Mouse (Mus musculus): ENCODE results near the gene Col19a1. TPM values are rescaled to one million over a fixed set of nuclear protein-coding genes. Genes with fewer than 3 reads are reported as not detected.

The Col19a1 gene
- total RNA-seq, 2 experiments from 2014 or later, result 33.8 to 39.0 TPM

DNA sequence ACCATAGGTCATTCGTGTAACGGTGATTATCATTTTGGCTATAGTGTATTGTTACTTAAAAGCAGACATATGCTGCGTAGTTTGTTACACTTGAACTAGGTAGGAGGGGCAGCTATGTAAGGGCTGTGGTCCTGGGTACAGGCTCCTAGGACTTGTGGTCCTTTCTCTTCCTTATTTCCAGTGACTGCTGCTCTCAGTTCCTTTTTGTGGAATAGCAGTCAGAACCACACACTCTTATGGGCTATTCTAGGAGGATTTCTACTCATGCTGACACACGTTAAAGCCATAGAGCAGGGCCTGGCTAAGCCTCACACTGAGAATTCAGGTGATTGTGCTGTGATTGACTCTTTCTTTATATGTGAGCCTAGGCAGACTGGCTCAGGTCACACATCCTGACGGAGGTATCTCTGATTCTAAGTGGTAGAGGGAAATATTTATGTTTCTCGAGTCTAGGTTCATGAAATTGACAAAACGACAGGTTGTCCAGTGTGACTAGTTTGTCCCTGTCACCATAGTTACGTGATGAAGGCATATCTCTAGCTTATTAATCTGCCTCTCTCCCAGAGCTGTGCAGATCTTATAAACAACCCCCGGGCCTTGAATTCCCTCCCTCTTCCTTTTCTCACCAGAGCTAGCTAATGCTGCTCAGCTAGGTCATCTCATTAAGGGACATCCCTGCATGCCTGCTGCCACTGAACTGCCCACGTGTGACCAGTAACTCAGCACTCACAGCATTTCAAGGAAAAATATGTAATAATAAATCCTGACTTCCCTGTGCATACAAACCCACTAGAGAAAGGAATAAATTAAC is 338.8 kb downstream of the Col19a1 start:
- intact Hi-C loops (cut with DNase I), result loop anchor here (5.0 to 10.0 kb wide), 5 partner anchors 111 to 541 kb away; partner anchors contain the start of gene B3gat2
- DNase-seq (ENCODE audit: low spot score in 2 of 2), result no peak

DNA sequence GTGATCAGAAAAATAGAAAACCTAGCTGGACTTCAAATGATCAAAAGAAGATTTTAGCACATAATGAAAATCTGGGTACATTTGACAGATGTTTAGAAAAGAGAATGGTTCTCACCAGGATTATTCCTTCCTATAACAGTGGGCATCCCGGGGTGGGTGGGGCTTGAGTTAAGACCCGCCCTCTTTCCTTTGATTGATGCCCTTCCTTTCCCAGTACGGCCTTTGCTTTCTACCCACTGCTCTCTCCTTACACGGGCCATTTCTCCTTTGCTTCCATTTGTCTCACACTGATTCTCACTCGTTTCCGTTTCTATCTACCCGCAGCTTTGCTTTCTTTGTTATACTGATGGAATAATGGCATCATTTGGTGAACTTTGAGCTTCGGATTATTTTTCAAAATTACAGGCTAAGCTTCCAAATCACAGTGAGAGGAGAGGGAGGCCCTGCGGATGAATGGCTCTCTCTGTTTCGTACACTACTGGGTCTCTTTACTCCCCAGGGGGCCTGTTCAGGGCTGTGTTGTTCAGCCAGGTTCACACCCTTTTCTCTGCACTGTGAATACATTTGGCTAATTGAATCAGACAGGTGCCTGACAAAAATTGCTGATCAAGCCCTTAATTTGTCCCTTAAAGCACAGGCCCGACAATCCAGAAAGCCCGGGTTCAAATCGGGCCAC is 341.4 kb downstream of the Col19a1 start:
- intact Hi-C loops (cut with DNase I), result loop anchor here (5.0 to 10.0 kb wide), 5 partner anchors 109 to 539 kb away; partner anchors contain the start of gene B3gat2
- no peak for DNase-seq (ENCODE audit: low spot score in 2 of 2)

DNA sequence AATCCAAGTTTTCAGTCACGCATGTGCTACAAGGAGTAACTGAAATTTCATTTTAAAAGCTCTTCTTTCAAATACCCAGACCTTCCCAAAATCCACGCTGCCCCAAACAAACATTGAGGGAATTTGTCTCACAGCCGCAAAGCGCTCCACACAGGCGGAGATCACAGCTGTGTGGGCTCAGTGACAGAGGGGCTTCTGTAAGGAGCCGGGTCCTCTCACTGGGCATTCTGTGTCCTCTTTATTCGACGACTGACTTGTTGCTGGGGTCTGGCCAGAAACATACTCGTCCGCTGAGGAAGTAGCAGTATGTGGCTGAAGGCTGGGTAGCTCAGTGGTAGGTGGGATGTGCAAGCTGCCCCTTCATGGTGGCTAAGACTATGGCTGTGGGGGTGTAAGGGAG is 342.3 kb downstream of the Col19a1 start:
- intact Hi-C loops (cut with DNase I), result loop anchor here (5.0 to 10.0 kb wide), 6 partner anchors 68 to 538 kb away; partner anchors contain the start of genes B3gat2 and Col9a1
- DNase-seq (ENCODE audit: low spot score in 2 of 2), result no peak

DNA sequence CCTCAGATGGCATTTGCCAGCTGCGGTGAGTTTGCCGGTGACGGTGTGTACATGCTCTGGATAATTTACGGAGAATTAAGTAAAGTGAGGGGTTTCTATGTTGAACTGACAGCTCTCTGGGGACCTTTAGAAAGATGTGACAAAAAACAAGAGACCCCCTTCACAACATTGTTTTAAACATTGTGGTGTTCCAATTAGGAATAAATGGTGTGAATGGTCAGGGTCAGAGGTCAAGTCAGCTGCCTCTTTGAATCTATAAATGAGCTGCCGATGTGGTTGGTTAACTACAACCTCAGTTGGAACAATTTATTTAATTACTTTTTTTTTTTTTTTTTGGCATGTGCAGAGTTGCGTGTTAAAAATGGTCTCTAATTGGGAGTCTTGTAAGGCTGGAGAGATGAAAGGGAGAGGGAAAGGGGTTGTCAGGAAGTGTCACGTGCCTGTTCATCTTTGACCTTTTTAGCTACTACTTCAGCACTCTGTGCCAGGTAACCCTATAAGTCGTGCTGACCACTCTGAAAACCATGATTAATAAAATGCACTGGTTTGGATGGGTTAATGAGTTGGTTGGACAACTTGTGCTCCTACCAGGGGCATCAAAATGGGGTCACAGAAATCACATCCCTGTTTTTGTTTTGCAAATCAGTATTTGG is 347.1 kb downstream of the Col19a1 start:
- intact Hi-C loops (cut with DNase I), result loop anchor here (5.0 to 10.0 kb wide), 3 partner anchors 63 to 415 kb away; partner anchors contain the start of gene Col9a1
- no peak for DNase-seq (ENCODE audit: low spot score in 2 of 2)

DNA sequence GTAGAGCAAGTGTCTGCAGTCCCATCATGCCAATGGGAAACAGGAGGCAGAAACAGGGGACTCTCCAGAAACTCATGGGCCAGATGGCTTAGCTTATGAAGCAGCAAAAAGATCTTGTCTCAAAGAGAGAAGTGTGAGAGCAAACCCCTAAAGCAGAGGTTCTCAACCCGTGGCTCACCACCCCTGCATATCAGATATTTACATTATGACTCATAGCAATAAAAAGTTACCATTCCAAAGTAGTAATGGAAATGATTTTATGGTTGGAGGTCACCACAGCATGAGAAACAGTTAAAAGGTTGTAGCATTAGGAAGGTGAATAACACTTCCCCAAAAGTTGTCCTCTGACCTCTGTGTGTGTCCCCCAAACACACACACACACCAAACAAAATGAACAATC is 350.9 kb downstream of the Col19a1 start:
- DNase-seq (ENCODE audit: low spot score in 2 of 2), result no peak
- intact Hi-C loops (cut with DNase I), result no loop called here

DNA sequence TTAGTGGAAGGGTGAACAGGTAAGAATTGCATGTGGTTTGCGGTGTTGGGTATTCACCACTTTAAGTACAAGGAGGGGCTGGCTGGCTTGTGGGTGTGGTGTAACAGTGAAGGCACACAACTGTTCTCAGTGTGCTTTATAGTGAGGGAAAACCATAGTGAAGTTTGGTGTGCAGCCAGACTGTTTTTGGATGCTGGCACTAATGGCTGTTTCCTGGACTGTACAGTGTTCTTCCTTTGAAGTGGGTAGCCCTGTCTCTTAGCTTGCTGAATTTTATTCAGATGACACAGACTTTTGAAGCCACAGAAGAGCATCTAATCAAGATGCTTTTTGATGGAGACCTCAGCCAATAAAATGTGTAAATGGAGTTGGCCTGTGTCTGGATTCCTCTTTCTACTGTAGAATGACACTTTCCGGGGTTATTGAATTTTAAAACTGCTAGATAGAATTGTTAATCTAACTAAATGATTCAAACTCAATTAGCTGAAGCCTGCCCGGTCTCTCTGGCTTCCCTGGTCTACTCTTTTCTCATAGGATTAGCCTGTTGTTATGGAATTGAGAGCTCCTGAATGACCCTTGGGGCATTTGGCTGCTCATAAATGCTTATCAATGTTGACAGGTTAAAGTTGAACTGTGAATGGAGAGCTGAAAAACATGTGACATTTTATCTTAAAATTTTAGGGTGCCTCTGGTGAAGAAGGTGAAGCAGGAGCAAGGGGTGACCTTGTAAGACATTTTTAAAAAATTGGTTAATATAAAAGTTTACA is 355.6 kb downstream of the Col19a1 start:
- intact Hi-C loops (cut with DNase I), result no loop called here
- no peak for DNase-seq (ENCODE audit: low spot score in 2 of 2)

DNA sequence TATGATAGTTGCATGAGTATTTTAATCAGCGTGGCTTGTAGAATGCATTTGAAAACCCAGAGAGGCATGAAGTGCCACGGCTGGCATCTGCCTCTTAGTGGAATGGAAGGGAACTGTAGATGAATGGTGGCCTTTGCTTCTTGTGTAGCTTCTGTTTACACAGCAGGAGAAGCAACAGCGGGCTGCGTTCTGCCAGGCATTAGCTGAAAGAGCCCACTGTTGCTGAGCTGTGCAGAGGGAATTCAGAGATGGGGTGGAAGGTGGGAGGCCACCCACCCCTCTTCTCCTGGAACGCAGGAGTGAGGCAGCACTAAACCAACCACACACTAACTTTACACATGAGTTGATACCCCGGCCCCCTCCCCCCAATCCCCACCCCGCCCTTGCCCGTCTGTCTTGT is 356.8 kb downstream of the Col19a1 start:
- no peak for DNase-seq (ENCODE audit: low spot score in 2 of 2)
- intact Hi-C loops (cut with DNase I), result no loop called here

DNA sequence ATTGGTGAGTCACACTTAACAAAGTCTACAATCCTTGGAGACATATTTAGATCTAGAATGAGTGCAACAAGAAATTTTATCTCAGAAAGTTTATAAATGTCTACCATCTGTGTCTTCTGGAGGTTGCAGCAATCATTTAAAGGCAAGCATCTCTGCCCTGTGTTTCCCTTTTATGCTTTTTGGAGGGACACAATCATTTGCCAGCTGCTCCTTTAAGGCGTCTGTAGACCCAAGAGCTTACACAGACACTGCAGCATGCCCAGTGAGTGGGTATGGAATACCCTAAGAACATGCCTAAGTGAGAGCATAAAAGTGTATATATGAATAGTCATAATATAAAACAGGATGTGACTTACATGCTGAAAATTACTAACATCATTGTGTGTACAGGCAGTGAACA is 357.7 kb downstream of the Col19a1 start:
- DNase-seq (ENCODE audit: low spot score in 2 of 2), result peak in 1 of 2 experiments; percentile 65

DNA sequence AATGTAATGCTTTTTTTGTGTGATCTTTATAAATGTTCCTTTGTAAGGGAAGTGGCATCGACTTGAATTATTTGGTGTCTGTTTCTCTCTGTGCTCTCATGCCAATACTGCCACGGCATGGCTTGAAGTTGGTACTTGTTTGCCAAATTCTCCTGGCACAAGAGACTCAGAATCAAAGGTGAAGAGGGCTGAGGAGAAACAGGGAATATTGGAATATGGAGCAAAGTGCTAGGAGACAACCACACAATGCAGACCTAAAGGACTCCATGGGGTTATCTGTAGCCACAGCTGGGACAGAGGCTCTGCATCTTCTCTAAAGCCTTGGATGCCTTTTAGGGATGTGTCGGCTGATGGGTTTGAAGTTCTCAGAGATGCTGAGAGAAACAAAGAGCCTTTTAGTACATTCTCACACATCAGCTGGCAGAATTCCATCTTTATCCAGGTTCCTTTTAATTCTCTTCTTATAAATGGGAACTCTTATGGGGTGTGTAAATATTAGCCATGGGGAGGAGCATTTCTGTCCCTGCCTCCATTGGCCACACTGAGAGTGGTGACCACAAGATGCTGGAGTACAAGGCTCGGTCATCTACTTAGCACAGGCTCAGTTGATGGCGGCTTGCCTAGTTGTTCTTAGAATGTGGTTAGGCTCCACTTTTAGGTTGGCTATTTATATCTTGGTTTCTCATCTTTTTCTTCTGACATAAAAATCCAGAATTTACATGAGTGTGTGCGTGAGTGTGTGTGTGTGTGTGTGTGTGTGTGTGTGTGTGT is 360.1 kb downstream of the Col19a1 start:
- peak in 1 of 2 experiments; percentile 45 for DNase-seq (ENCODE audit: low spot score in 2 of 2)
- intact Hi-C loops (cut with DNase I), result loop anchor here (5.0 kb wide), 1 partner anchor 90 kb away; no protein-coding TSS in a partner anchor

More for the DNA sequence above, 357.7 kb downstream of the Col19a1 start:
- intact Hi-C loops (cut with DNase I), result loop anchor here (5.0 kb wide), 1 partner anchor 92 kb away; no protein-coding TSS in a partner anchor

DNA sequence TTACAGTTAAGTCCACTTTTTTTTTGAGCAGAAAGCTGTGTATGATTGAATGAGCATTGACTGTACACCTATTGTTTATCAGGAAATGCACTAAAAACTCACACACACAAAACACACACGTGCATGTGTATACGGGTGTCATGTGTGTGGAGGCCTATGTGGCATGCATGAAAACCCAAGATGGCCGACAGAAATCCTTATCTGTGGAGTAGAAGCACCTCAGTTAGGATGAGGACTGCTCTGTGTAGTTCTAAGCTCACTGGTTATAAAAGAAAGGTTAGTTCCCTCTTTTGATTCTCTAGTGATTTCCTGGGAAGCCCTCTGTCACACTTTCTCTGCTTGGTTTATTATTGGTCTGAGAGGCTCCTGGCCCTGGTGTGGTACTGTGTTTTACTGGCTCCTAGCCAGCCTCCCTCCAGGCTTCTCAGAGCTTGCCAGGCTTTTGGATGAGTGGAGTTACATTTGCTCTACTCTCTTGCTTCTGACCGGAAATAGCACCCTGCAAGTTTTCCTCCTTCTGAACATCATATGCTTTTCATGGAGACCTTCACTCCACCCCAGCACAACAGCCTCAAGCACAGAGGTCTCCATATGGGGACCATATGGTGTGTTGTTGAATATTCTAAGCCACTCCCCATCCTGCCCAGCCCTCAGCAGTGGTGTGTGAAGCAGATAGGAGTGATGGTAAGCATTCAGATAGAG is 361.3 kb downstream of the Col19a1 start:
- intact Hi-C loops (cut with DNase I), result loop anchor here (5.0 kb wide), 1 partner anchor 89 kb away; no protein-coding TSS in a partner anchor
- DNase-seq (ENCODE audit: low spot score in 2 of 2), result peak in 1 of 2 experiments; percentile 35

DNA sequence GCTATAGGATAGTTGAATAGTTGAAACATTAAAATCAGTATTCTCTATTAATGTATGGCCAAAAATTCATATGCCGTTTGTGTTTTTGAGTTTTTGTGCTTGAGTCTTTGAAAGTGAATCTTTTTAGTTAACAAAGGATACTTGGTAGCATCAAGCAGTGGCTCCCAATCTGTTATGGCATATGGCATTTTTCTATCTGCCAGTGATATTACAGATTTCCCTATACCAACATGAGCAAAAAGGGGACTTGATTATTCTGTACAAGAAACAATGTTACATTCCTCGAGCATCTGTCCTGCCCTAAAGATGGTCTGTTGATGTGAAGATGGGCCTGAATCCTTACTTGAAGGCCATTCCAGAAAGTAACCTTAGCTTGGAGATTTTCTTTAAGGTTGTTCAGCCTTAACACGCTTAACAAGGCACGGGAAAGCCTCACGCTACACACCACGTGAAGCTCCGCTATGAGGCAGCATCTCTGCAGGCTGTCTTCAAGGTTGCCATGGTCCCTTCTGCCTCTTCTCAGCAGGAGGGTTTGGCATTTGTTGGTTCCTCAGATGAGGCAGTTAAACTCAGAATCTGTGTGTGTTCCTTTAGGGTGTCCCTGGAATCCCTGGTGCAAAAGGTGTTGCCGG is 364.2 kb downstream of the Col19a1 start:
- intact Hi-C loops (cut with DNase I), result no loop called here

DNA sequence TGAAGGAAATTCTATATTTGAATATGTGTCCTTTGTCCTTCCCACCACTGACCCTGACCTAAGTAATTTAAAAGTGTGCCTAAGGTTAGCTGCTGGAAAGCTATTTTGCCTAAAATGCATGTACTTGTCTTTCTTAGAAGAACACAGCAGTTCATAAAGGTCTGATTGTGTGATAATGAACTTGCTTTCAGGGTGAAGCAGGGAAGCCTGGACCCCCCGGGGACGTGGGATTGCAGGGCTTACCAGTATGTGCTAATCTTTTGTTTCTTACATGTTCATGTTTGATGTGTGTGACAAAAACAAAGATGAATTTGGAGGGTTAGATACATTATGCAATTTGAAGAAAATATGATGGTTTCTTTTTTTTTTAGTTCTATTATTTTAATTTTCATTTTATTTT is 365.0 kb downstream of the Col19a1 start:
- intact Hi-C loops (cut with DNase I), result no loop called here
- DNase-seq (ENCODE audit: low spot score in 2 of 2), result no peak

More for the DNA sequence above, 364.2 kb downstream of the Col19a1 start:
- peak; percentile 63 to 76 for DNase-seq (ENCODE audit: low spot score in 2 of 2)

DNA sequence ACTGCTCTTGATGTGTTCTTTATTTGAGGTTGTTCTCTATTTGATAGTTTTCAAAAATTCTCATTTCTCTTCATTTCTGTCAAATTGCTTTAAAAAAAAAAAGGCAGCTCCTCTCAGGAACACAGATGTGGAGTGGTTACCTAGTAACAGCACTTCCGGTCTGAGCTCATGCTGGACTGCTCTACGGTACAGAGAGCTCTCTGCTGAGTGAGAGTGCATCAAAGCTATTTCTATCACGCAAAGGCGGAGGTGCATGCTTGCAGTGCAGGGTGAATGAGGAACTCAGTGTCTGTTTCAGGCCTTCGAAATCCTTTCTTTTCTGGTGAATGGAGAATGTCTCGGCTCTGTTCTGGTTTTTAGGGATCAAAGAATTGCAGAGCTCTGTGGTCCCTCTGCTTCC is 368.2 kb downstream of the Col19a1 start:
- peak in 1 of 2 experiments; percentile 27 for DNase-seq (ENCODE audit: low spot score in 2 of 2)
- intact Hi-C loops (cut with DNase I), result no loop called here
